Mouse (Mus musculus) cerebellum, adult 9-11 months (tissue): Measurements from ENCODE around the gene Tor2a.

Experiments
- DNase-seq: peaks from one replicate; pipeline ENCODE4 v3.0.0; 2022

Gene Tor2a

DNA sequence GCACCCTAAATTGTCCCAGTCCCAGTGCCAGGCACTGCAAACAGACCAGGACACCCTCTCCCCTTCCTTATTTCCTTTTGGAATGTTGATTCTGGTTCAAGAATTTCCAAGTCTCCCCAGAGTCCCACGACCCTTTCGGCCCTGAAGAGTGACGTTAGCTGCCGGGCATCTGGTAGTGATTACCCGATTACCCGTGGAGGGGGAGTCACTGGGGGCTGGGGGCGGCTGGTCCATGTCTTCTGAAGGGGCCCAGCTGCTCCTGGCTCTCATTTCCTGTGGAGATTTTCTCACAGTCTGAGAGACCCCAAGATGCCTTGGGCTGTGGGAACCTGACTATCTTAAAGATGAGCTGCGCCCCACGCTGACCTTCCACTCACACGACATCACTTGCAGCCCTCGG is 26.2 kb upstream of the Tor2a start:
- DNase-seq: no peak

DNA sequence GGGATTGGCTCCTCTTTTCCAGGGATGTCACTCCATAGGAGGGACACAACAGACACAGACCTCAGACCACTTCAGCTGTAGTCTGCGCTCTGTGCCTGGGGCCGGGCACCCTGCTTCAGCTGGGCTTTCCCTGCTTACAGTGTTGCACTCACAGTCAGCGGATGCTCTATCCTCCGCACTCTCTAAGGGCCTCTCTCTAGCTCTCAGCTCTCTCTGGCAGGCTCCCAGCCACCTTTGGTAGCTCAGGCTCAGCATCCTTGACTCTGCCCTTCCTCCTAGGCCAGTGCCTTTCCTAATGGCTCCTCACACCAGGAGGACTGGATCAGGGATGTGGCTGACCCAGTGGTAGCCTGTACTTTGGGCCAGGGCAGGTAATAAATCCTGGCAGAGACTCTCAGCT is 25.1 kb upstream of the Tor2a start:
- DNase-seq: no peak

DNA sequence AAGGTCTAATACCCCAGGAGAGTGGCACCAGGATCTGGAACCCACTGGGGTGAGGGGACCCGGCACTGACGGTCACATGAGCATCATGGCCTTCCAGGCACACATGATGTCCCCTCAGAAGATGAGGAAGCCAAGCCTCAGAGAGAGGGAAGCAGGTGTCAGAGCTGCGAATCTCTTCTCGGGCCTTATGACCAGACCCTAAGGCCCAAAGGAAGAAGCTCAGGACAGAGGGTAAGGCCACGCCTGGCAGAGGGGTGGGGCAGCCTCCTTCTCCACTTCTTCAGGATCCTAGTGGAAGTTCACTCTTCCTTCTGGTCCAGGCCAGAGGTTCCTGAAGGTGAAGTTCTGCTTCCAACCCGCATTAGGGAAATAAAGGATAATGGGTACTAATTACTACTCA is 24.3 kb upstream of the Tor2a start:
- no peak for DNase-seq

DNA sequence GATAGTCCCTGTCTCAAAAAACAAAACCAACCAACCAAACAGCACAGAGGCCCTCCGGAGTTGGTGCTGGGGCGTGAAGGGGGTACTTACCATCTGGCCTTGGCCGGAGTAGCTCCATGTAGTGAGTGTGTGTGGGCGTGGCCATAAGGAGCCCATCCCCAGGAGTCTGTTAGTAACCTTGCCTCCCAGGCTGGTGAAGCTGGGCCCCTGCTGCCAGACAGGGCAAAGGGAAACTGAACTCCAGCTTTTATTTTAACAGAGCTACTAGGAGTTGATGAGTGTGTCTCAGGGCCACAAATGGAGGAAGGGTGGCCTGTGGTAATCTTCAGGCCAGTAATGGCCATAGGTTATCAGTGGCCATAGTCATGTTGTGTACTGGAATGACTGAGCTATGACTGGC is 22.6 kb upstream of the Tor2a start:
- no peak for DNase-seq

DNA sequence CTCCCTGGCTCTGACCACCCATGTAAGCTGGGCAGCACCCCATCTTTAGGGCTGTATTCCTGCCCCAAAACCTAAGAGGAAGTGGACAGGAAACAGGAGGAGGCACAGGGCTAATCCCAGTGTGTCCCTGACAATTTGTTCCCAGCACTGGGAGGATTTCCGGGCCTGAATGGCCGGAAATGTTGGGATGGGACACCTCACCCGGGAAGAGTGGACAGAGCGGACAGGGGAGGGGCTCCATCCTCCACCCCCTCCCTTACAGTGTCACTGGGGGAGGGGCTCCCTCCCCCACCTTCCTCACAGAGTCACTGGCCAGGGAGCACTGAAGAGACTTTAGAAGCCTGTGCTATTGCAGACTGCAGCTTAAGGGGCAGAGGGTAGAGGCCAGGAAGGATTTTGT is 22.1 kb upstream of the Tor2a start:
- DNase-seq: no peak

DNA sequence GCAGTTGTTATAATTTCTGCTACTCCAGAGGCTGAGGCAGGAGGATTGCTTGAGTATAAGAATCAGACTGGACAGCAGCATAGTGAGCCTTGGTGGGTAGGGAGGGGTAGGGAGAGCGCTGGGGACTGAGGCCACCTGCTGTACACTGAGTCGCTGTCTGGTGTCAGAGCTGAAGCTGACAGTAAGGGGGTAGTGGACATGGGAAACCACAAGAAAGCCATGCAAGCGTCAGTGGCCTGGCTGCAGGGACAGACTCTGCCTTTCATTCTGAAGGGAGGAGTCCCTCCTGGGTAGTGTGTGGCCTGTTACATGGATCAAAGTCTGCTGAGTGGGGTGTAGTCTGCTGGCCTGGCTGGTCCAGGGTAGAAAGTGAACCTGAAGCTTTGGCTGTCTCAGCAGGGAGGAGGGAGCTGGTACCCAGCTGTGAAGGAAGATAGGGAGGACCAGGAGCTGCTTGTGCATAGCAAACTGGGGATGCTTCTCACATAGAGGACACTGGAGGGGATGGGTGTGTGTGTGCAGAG is 20.7 kb upstream of the Tor2a start:
- no peak for DNase-seq

DNA sequence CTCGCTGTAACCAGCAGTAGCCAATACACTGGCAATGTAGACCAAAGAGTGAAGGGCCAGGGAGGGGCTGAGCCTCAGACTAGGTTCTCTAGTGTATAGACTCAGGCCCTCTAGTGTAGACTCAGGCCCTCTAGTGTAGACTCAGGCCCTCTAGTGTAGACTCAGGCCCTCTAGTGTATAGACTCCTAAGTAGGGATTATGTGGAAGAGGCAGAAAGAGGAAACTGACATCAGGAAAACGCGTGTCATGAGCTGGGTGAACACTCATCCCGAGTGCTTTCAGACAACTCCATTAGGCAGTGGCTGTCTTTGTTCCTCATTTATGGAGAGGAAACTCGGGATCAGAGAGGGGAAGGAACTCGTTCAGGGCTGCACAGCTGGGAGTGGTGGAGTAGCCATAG is 20.0 kb upstream of the Tor2a start:
- no peak for DNase-seq

DNA sequence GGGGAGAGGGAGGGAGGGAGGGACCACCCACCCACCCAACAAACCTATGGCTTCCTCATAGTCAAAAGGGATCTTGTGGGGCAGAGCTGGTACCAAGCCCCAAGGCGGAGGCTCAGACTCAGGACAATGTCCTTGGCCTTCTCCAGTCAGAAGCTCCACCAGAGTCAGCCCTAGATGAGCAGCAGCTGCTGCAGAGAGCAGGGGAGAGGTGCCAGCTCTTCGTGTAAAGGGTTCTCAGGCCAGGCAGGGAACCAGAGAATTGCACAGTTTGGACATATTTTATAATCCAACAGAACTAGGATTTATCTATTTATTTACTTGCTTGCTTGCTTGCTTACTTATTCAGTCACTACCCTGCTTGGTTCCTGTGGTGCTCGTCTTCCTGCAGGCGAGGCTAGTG is 17.7 kb upstream of the Tor2a start:
- no peak for DNase-seq

DNA sequence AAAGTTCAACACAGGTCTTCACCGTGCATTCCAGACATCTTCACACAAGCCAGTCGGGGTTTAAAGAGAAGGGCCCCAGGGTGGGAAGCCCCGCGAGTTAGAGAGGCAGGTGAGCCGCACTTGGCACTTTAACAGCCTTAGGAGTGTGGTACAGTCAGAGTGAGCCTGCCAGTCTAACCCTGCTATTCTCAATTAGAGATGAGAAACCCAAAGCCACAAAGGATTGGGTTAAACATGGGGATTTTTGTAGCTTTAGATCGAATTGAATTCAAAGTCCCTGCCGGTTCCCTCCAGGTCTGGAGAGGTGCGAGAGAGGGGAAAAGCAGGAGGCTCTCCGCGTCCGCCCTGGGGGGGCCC is 16.1 kb upstream of the Tor2a start, which contains the start of gene 6330409D20Rik:
Gene 6330409D20Rik, minus strand, starts transcription at position 101 of the 357 bp plus-strand sequence.
- no peak for DNase-seq

DNA sequence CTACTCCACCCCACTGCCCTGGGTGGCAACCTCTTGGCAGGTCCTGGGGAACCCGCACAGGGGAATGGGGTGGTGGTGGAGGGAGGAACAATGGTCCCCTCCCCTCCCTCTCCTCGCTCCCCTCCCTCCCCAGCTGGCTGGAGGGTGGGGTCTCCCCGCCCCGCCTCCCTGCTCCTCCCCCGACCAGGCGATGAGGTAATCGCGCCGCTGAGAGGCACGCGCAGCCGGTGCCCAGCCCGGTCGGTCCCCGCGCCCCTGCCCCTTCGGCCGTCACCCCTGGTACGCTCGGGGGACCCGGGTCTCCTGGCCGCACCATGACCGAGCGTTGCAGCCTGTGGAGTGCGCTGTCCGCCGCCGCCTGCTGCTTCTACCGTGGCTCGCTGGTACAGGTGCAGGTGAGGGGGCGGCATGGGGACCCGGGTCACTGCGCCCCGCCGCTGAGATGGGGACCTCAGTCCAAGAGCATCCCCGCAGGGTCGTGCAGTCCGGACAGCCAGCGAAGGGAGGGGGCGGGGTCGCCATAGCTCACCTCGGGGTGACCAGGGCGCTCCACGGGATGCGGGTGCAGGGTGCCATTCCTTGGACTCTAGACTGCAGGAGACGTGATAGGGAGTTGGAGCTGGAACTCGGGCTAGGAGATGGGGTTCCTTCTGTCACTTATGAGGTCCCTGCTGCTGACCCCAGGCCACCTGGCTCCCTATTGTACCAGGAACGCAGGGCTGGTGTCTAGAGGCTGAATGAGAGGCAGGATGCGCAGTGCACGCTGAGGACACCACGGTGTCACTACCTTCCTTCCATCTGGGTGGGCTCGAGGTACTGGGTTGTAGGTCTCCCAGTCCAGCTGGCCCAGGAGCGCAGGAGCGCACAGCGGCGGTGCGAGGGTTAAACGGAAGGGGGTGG is 15.5 kb upstream of the Tor2a start:
- peak; percentile 83 for DNase-seq

DNA sequence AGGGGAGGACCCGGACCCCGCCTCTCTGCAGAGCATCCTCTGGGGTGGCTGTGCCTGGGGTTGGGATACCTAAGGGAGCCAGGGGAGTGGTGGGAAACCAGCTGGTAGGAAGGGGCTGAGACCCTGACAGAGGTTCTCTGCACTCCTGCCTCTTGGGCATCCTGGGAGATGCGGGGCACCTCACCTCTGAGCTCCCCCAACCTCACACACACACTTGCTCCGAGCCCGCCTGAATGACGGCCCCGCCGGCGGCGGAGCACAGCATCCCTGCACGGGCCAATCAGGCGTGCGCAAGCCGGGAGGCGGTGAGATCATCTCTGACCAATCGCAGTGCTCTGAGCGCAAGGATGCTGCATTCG is 14.9 kb upstream of the Tor2a start:
- peak; percentile 93 for DNase-seq

DNA sequence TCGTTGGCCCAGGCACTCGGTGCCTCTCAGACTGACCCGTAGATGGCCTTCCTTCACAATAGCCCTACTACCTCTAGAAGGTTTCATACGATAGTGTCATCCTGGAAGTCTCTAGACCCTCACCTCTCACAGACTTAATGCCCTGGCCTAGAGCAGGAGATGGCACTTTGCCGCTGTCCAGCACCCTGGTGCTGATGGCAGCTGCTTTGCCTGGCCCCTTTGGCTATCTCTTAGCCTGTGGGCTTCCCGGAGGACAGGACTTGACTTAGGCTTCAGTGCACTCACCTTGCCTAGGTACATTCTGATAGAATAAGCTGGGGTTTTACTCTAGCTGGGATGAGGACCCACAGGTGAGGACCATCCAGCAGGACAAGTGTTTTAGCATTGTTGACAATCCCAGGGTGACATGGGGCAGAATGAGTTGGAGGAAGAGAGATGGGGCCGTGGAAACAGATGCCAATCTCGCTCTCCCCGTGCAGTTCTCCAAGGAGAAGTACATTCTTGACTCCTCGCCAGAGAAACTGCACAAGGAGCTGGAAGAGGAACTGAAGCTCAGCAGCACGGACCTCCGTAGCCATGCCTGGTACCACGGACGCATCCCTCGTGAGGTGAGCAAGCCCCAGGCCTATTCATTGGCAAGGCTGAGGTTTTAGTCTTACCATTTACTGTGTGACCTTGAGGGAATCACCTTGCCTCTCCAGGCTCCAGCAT is 12.6 kb upstream of the Tor2a start:
- DNase-seq: peak; percentile 40

DNA sequence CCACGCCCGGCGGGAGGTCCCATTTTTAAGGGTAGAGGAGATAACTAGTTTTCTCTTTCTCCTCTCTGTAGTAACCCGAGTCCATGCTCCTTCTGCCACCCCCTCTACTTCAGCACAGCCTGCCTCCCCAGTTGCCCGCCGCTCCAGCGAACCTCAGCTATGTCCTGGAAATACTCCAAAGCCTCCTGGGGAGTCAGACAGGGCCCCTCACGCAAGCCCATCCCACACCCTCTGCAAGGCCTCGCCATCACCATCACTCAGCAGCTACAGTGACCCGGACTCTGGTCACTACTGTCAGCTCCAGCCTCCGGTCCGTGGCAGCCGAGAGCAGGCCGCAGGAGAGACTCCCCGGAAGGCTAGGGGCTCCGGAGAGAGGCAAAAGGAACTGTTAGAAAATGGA is 8.0 kb upstream of the Tor2a start:
- no peak for DNase-seq

DNA sequence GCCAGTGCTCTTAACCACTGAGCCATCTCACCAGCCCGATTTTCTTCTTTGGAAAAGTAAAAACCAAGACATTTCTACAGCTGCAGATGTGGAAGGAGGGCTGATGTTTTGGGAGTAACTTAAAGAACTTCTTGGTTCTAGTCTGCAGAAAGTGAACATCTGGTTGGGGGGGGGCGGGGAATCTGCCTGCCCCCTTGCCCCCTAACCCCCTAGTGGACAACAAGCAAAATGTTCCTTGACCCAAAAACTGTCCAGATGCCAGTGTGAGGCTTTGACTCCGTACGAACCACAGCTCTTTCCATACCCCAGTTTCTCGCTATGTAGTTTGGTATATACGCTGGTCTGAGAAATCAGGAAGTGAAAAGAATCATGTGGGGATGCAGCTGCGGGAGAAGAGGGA is 6.8 kb upstream of the Tor2a start:
- DNase-seq: no peak

DNA sequence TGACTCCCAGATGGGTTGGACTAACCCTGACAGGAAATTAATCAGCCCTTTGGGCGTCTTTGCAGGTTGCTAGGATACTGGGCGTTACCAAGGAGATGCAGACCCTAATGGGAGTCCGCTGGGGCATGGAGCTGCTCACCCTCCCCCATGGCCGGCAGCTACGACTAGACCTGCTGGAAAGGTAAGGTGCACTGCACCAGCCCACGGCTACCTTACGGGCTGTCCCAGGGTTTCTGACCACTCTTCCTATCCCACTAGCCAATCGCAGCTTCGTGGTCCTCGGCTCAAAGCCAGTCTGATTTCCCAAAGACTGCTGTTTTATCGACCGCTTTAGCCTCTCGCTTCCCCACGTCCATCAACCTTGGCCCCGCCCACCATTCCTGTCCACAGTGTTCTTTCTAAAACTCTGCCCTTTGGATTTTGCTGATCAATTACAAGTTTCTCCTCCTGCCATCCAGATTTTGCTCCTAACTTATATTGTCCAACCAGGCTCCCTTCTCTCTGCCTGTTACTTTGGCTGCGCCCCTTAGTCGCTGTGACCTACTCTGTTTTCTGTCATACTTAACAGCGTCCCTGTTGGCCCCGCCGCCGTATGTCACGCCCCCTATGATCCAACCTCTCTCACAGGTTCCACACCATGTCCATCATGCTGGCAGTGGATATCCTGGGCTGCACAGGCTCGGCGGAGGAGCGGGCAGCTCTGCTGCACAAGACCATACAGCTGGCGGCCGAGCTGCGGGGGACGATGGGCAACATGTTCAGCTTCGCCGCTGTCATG is 6.0 kb upstream of the Tor2a start:
- DNase-seq: no peak

DNA sequence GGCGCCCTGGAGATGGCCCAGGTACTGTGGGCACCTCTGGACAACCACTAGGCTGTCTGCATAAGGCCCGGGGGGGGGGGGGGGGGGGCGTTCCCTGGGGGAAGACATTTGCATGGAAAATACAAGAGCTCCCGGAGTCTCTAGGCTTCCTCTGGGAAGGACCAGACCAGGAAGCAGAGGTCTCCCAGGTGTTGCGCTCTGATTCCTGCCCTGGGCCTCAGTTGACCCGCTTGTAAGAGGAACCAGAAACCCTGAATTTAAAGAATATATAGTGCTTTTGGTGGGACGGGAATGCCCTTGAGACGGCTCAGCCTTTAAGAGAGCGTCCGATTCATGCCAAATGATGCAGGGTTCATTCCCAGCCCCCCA is 5.4 kb upstream of the Tor2a start:
- DNase-seq: no peak

DNA sequence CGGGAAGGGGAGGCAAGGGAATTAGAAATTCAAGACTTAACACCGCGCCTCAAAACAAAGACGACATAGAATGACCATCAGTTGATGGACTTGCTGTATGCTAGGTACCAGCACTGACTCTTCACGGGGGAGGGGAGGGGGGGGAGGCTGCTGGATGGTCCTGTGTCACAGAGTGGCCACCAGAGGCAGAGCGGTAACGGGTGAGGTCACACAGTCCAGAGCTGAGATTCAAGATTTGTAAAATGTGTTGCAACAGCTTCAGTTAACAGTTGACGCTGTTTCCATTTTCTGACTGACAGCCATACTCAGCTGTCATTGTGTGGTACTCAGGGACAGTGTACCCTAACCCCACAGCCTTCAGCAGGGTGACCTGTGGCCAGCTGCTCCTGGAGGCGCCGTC is 4.9 kb upstream of the Tor2a start:
- no peak for DNase-seq

DNA sequence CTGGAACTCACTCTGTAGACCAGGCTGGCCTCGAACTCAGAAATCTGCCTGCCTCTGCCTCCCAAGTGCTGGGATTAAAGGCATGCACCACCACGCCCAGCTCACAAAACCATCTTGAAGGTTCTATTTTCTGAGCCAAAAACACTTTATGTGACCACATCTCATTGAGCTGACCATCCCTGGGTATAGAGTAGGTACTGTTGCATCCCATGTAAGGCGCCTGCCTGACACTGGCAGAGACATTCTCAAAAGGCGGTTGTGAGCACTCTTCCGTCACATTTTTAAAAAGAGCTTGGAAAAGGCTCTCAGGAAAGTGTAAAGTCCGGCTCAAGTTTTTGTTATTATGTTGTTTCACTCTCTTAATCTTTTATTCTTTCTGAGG is 369 bp upstream of the Tor2a start:
- DNase-seq: no peak

DNA sequence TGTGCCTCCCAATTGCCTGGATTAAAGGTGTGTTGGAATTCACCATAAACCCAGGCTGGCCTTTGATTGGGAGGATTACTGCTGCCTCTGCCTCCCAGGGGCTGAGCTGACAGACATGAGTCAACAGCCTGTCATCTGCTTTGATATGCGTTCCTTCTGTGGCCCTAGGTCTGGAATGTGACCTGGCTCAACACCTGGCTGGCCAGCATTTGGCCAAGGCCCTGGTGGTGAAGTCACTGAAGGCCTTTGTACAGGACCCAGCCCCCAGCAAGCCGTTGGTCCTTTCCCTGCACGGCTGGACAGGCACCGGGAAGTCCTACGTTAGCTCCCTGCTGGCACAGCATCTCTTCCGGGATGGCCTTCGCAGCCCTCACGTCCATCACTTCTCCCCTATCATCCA is 1.5 kb downstream of the Tor2a start:
- DNase-seq: no peak

DNA sequence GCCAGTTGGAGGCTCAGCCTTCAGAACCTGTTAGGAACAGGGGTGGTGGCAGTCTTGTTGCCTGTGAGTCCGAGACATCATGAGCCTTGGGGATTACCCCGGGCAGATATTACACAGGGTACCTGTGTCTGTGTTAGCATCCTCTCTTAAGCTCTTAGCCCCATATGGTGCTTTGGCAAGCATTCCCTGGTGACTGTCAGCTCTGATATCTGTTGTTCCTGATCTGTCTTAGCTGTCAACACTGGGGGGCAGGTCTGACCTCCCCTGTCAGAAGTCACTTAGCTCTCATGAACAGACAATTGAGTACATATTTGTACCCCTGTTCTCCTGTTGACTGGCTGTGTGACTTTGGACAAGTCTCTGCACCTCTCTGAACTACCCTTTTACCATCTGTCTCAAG is 2.0 kb downstream of the Tor2a start:
- no peak for DNase-seq

DNA sequence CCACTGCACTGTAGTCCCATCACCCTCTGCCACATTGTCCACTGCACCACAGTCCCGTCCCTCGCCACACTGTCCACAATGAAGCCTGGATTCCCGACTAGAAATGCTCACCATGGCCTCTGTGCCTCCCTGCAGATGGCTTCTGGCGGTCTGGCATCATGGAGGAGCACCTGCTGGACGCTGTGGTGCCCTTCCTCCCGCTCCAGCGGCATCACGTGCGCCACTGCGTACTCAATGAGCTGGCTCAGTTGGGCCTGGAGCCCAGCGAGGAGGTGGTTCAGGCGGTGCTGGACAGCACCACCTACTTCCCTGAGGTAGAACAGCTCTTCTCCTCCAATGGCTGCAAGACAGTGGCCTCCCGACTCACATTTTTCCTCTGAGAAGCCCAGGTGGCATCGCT is 4.3 kb downstream of the Tor2a start:
- DNase-seq: no peak

DNA sequence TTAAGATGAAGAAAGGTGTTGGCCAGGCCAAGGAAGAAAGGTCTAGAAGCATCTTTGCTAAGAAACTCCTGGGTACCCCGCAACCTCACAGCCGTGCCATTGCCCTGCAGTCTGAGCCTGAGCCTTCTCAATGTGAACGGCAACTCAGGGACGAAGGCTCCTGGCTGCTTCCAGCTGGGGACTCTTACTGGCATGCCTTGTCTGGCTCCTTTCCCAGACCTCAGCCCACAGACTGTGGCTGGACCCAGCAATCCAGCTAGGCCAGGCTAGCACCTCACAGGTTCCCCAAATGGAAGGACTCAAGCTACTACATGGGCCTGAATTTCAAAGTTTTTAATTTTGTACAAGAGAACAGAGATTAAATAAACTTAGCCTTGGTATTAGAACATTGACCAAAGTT is 4.8 kb downstream of the Tor2a start:
- no peak for DNase-seq

DNA sequence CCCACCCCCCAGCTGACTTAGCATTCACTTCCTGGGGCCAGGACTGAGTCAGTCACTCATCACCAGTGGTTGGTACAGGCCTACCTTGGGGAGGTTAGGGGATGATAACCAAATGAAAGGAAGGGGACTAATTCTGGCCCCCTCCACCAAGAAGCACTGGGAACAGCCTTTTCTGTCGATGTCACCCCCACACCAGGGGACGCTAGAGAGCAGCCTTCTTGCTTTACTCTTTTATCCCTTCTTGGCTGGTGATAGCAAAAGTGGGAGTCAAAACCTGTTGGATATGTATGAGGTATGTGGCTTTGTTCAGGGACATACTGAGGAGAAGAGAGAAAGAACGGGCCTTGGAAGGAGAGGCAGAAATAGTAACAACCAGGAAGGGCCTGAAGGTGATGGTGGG is 6.3 kb downstream of the Tor2a start:
- no peak for DNase-seq

DNA sequence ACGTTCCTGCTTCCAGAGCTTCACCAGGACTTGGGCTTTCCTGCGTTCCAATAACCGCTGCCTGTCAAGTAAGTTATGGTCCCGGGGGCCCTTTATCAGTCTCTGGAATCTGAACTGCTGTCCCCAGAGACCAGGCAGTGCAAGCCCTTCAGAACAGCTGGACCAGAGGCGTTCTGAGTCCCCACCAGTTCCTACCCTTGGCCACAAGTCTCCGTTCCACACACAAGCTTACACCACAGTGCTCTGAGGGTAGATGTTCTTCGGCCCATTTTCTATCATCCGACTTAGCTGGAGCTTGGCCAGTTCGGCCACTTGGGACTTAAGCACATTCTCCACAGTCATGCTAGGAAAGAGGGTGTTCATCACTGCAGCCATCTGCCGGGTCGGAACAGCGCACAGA is 10.2 kb downstream of the Tor2a start:
- no peak for DNase-seq
